Mouse (Mus musculus) testis, adult 2 months (tissue): ENCODE measurements around the gene Capn5.

Experiments
- CTCF ChIP-seq: fragments of 200-500 bp; IDR thresholded peaks from 2 replicates; pipeline ENCODE4 v1.5.1; 2012; ENCODE audit warnings: low read depth, mild to moderate bottlenecking, inconsistent platforms, low read length, moderate library complexity; ENCODE audit not compliant: control insufficient read depth, insufficient read depth, insufficient replicate concordance
- POLR2A ChIP-seq: fragments of 200-500 bp; IDR thresholded peaks from 2 replicates; pipeline ENCODE4 v1.6.1; 2012; ENCODE audit warnings: low read depth, mild to moderate bottlenecking, inconsistent platforms, low read length, moderate library complexity; ENCODE audit not compliant: control insufficient read depth

DNA sequence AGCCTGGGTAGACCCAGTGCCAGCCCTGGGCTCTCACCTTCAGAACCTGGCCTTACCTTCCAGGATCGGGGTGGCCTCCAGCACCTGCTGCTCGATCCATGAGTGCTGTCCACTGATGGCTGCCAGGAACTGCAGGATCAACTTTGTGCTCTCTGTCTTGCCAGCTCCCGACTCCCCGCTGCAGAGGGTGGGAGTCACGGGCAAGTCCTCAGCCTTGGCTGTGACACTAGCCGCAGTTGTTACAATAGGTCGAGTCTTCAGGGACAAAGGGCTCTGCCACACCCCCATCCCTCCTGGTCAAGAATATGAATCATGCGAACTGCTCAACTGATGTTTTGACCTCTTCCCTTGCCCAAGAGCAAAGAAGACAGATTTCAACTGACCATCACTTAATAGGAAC lies 80.5 kb downstream of the Capn5 start:
- TF ChIP-seq CTCF: no peak
- no peak for TF ChIP-seq POLR2A
